Mouse (Mus musculus) spleen, adult 18-20 months (tissue): ENCODE measurements around the gene H1foo.

Source experiments
- DNase-seq, 2 experiments: peaks; one replicate each; pipeline ENCODE4 v3.0.0; 2022; ENCODE audit warnings: mixed read lengths in 2 of 2

Gene H1foo

GRCm38 (mm10) chr6:115962439-115963085 is 17.8 kb downstream of the H1foo start:
- no peak for DNase-seq

- no peak for DNase-seq
These were observed 18.9 kb downstream of the H1foo start for GRCm38 (mm10) chr6:115963656-115964055.

GRCm38 (mm10) chr6:115966227-115966966 is 21.7 kb downstream of the H1foo start:
- DNase-seq: no peak

GRCm38 (mm10) chr6:115967291-115967880 is 22.6 kb downstream of the H1foo start:
- DNase-seq: no peak

GRCm38 (mm10) chr6:115968086-115968485 is 23.3 kb downstream of the H1foo start:
- DNase-seq: no peak

DNA sequence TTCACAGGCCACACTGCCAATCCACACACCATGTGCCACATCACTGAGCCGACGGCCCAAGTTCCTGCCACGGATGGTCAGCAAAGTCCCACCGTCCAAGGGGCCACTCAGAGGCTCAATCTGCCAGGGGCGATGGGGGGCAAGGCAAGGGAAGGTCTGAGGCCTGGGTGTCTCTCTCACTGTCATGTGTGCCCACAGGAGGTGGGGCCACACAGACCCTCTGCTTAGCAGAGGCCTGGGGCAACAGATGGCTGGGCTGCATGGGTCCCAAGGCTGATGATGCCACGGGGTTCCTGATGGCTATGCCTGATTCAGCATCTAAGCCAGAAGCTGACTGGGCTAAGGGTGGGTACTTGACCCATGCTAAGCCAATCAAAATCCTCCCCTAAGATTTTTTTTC is 24.0 kb downstream of the H1foo start:
- no peak for DNase-seq

GRCm38 (mm10) chr6:115969103-115969502 is 24.4 kb downstream of the H1foo start:
- no peak for DNase-seq

- DNase-seq: no peak
These were observed 25.2 kb downstream of the H1foo start for GRCm38 (mm10) chr6:115969952-115970351.

DNA sequence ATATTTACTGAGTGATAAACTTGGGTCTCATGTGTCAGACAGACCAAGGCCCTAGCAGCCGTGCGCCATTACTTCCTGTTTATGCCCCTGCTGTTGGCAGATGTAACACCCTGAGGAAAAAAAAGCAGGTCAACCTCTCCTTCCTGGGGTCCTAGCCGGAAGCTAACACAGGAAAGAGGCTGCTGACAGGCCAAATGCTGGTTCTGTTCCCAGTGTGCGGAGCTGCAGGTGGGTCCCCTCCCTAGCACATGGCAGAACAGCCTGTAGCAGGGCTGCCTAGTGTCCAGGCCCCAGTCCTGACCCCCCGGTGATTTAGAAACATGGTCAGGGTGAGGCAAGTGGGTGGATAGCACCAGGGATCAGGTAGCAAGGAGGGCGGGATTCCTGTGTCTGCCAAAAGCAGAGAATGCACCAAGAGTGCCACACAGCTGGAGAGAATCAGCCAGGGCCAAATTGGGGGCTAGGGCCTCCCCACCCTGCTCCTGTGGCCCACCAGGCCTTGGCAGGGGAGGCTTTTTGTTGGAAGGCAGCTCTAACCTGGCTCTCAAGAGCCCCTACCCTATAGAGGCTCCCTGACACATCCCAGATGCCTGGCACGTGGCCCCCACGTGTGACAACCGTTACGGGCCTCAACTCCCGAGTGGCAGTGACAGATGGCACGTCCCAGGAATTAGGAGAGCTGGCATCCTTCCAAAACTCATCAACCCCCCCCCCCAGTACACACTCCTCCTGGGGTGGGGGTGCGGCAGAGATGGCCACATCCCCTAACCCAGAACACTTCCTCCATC is 26.7 kb downstream of the H1foo start:
- no peak for DNase-seq

- no peak for DNase-seq
These were observed 27.5 kb downstream of the H1foo start for GRCm38 (mm10) chr6:115972083-115972764.

DNA sequence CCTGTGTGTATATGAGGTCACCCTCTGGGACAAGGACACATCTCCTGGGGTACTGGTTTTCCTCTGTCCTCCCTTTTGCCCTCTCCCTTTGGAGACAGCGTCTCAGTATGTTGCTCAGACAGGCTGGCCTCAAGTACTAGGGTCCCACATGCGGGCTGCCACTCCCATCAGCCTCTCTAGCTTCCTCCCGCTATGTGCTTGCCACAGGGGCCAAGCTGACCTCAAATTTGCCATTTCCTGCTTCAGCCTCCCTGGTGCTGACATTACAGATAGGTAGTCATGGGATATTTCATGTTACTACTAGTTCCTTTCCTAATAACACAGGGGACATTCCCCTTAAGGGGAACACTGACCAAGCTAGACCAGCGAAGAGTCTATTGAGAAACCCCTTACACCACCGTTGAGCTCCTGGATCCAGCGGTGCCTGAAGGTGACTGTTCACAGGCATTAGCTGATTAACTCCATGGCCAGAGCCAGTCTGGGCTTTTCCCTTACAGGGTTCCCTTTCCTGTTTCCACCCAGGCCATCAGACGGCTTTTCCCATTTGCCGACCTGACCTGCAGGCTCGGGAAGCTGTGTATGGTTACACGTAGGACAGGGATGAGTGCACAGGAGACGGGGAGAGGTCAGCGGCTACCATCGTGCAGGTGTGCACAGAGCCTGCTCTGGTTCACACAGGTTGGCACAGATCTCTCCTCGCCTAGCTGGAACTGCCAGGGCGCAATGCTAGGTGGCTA is 28.6 kb downstream of the H1foo start:
- DNase-seq: no peak

GRCm38 (mm10) chr6:115973881-115974662 is 29.3 kb downstream of the H1foo start:
- DNase-seq: no peak

DNA sequence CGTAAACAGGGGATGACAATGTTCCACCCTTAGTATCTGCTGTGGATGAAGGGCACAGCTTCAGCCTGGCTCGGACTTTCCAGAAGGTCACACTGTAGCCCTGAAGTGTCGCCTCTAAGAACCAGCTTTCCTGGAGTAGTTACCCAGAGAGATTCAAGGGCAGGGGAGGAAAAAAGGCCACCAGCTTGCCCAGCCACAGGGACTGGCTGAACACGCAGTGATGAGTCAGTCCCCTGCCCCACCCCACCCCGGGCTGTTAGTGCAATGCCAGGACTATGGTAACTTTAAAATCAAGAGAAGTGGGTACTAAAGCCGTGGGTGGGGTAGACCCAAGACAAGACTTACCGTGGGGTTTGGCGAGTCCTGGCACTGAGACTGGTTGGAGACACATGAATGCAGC is 30.9 kb downstream of the H1foo start:
- no peak for DNase-seq

DNA sequence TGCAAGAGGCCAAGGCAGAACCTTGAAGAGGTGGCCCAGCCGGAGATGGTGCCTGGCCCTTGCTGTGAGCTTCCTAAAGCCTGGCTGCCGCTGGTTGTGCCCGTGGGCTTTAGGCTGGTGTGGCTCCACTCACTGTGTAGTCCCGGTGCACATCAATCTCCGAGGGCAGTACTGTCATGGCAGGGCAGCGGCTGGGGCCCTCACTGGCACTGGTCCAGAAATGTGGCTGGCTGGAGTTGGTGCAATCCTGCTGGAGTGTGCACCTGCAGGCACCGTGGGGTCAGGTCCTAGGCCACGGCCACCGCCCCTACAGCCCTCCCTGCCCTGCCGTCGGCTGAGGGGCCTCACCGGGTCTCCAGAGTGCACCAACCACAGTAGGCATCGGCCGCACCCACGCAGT is 33.1 kb downstream of the H1foo start:
- no peak for DNase-seq

DNA sequence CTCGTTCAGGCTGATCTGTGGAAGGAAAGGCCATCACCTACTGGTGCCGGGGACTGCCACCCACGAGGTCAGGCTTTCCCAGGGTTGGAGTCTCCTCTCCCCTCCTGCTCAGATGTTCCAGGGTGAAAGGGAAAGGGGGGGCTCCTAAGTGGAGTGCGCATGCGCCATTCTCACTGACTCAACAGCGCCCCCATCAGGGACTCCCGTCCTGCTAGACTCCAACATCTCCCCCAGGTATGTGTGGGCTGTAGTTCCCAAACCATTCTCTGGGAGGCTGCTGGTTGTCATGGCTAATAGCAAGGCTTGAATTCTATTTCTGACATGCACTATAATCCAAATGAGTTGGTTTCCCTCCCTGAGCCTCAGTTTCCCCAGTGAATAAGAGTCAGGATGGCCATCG is 33.9 kb downstream of the H1foo start:
- no peak for DNase-seq

DNA sequence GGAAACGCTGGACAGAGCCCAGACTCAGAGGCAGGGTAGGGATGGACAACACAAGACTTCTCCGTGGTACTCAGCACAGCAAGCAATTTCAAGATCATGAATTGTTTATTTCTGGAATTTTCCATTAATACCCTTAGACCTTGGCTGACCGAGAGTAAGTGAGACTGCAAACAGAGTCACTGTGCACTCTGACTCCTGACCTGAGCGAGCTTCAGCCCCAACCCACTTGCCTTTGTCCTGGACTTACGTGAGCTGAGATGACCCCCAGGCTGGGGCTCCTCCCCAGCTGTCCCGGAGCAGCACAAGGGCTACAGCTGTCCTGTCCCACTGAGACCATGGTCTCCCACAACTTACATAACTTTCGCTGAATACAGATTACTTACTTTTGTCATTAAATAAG is 38.2 kb downstream of the H1foo start:
- DNase-seq: no peak

- DNase-seq: no peak
These were observed 38.7 kb downstream of the H1foo start for GRCm38 (mm10) chr6:115983306-115984038.

- no peak for DNase-seq
These were observed 39.8 kb downstream of the H1foo start for GRCm38 (mm10) chr6:115984580-115984979.

DNA sequence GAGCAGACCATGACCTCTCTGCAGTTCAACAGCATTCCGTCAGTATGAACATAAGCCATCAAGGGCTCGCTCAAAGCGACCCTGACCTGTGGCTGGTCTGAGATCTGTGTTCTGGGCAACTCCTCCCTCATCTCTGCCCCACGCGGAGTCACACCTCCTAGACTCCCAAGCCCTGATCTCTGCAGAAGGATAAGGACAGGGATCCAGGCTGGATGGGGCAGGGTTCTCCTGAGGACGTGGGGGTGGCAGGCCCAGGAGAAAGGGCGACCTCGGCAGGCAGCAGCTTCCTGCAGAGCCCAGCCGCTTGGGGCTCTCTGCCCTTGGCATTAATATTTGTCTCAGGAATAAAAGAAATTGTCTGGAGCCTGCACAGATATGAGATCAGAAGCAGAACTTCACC is 40.9 kb downstream of the H1foo start:
- DNase-seq: no peak

DNA sequence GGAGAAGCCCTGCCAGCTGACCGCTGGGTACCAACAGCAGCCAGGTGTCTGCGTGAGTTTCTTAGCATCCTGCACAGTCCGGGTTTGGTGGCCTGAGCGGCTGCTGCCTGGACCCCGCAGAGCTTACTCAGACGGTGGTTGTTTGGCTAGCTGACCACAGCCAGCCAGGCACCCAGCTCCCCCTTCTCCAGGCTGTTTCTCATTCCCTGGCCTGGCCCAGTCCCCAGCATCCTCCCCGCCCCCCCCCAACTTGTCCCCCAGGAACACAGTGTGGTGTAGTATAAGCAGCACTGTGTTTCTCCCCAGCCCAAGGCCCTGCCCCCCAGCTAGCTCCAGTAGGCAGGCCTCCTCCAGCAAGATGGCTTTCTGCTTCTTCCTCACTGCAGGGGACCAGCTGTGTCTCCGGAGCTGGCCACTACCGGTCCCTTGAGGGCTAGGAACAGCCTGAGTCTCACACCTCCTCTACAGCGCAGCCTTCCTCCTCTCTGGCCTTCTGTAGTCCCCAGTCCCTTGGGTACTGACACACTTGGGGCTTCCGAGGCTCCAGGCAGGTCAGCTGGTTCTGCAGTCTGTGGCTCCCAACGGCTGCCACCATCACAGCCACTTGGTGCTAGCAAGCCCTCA is 41.8 kb downstream of the H1foo start:
- no peak for DNase-seq
